Mouse (Mus musculus): Measurements from ENCODE around the gene Mex3a.

Gene Mex3a

GRCm38 (mm10) chr3:88505765-88506164 lies 26.4 kb upstream of the Mex3a start:
- DNase-seq (ENCODE audit: low read depth) = no peak

GRCm38 (mm10) chr3:88509250-88509649 lies 22.9 kb upstream of the Mex3a start:
- DNase-seq (ENCODE audit: low read depth) = no peak

GRCm38 (mm10) chr3:88509692-88510420 lies 22.3 kb upstream of the Mex3a start, which contains the start of gene Lmna:
TSS of gene Lmna (minus strand) at chr3:88509956.
- DNase-seq (ENCODE audit: low read depth) = peak; percentile 93

- no peak for DNase-seq (ENCODE audit: low read depth)
Observed at GRCm38 (mm10) chr3:88510421-88511289, 21.5 kb upstream of the Mex3a start.

GRCm38 (mm10) chr3:88511559-88511958 lies 20.6 kb upstream of the Mex3a start:
- DNase-seq (ENCODE audit: low read depth) = no peak

GRCm38 (mm10) chr3:88512141-88512895 lies 19.9 kb upstream of the Mex3a start:
- no peak for DNase-seq (ENCODE audit: low read depth)

- no peak for DNase-seq (ENCODE audit: low read depth)
Observed at GRCm38 (mm10) chr3:88512896-88513545, 19.2 kb upstream of the Mex3a start.

GRCm38 (mm10) chr3:88513546-88514115 lies 18.6 kb upstream of the Mex3a start:
- no peak for DNase-seq (ENCODE audit: low read depth)

GRCm38 (mm10) chr3:88514231-88515094 lies 17.7 kb upstream of the Mex3a start:
- no peak for DNase-seq (ENCODE audit: low read depth)

GRCm38 (mm10) chr3:88515095-88515386 lies 17.2 kb upstream of the Mex3a start:
- DNase-seq (ENCODE audit: low read depth) = no peak

- no peak for DNase-seq (ENCODE audit: low read depth)
Observed at GRCm38 (mm10) chr3:88516407-88516806, 15.8 kb upstream of the Mex3a start.

- DNase-seq (ENCODE audit: low read depth) = no peak
Observed at GRCm38 (mm10) chr3:88518411-88518810, 13.8 kb upstream of the Mex3a start.

GRCm38 (mm10) chr3:88520078-88520477 lies 12.1 kb upstream of the Mex3a start:
- DNase-seq (ENCODE audit: low read depth) = no peak

- no peak for DNase-seq (ENCODE audit: low read depth)
Observed at GRCm38 (mm10) chr3:88521156-88521555, 11.0 kb upstream of the Mex3a start.

- no peak for DNase-seq (ENCODE audit: low read depth)
Observed at GRCm38 (mm10) chr3:88521803-88522331, 10.3 kb upstream of the Mex3a start.

- no peak for DNase-seq (ENCODE audit: low read depth)
Observed at GRCm38 (mm10) chr3:88523027-88523426, 9.2 kb upstream of the Mex3a start.

GRCm38 (mm10) chr3:88525021-88525420 lies 7.2 kb upstream of the Mex3a start:
- DNase-seq (ENCODE audit: low read depth) = no peak

- no peak for DNase-seq (ENCODE audit: low read depth)
Observed at GRCm38 (mm10) chr3:88526157-88527131, 5.8 kb upstream of the Mex3a start.

- DNase-seq (ENCODE audit: low read depth) = no peak
Observed at GRCm38 (mm10) chr3:88527565-88527964, 4.6 kb upstream of the Mex3a start.

Measured in fibroblast of lung, adult 2 months (primary cell).